Mouse (Mus musculus) thymus, adult 18-20 months (tissue): ENCODE data around the gene Nell2.

Experiments used
- DNase-seq, 2 experiments: peaks; one replicate each; pipeline ENCODE4 v3.0.0; 2022; ENCODE audit warnings: mixed read lengths in 2 of 2

Nell2 gene

GRCm38 (mm10) chr15:95216640-95217365, 311.6 kb downstream of the Nell2 start:
- DNase-seq: no peak

- no peak for DNase-seq
These were observed 317.8 kb downstream of the Nell2 start for GRCm38 (mm10) chr15:95210551-95210950.

- DNase-seq: no peak
These were observed 319.2 kb downstream of the Nell2 start for GRCm38 (mm10) chr15:95209186-95209585.

GRCm38 (mm10) chr15:95193661-95194280, 334.6 kb downstream of the Nell2 start:
- no peak for DNase-seq

- no peak for DNase-seq
These were observed 335.4 kb downstream of the Nell2 start for GRCm38 (mm10) chr15:95192951-95193350.

GRCm38 (mm10) chr15:95186226-95186625, 342.1 kb downstream of the Nell2 start:
- DNase-seq: no peak

- no peak for DNase-seq
These were observed 342.9 kb downstream of the Nell2 start for GRCm38 (mm10) chr15:95185419-95185818.

- DNase-seq: no peak
These were observed 344.9 kb downstream of the Nell2 start for GRCm38 (mm10) chr15:95183450-95183849.

GRCm38 (mm10) chr15:95156828-95157227, 371.5 kb downstream of the Nell2 start:
- no peak for DNase-seq

GRCm38 (mm10) chr15:95145118-95145517, 383.2 kb downstream of the Nell2 start:
- no peak for DNase-seq

- no peak for DNase-seq
These were observed 384.2 kb downstream of the Nell2 start for GRCm38 (mm10) chr15:95144131-95144530.

- DNase-seq: no peak
These were observed 389.5 kb downstream of the Nell2 start for GRCm38 (mm10) chr15:95138709-95139409.

GRCm38 (mm10) chr15:95137018-95137810, 391.1 kb downstream of the Nell2 start:
- DNase-seq: no peak

GRCm38 (mm10) chr15:95135926-95136609, 392.3 kb downstream of the Nell2 start:
- DNase-seq: no peak

- DNase-seq: no peak
These were observed 397.0 kb downstream of the Nell2 start for GRCm38 (mm10) chr15:95131401-95131800.

GRCm38 (mm10) chr15:95108626-95109025, 419.7 kb downstream of the Nell2 start:
- DNase-seq: no peak

GRCm38 (mm10) chr15:95107246-95107809, 421.0 kb downstream of the Nell2 start:
- DNase-seq: no peak

GRCm38 (mm10) chr15:95101522-95101921, 426.8 kb downstream of the Nell2 start:
- DNase-seq: no peak

GRCm38 (mm10) chr15:95100133-95100532, 428.2 kb downstream of the Nell2 start:
- DNase-seq: no peak

- DNase-seq: no peak
These were observed 442.4 kb downstream of the Nell2 start for GRCm38 (mm10) chr15:95085962-95086361.

- DNase-seq: no peak
These were observed 446.7 kb downstream of the Nell2 start for GRCm38 (mm10) chr15:95081654-95082053.

- DNase-seq: no peak
These were observed 453.0 kb downstream of the Nell2 start for GRCm38 (mm10) chr15:95075356-95075755.
